Mouse (Mus musculus) forebrain, embryonic 14.5 days (tissue): ENCODE results near the gene Edem3. TPM values are rescaled to one million over a fixed set of nuclear protein-coding genes. Genes with fewer than 3 reads are reported as not detected.
"Not testable (repeated sequence)": the region's sequence is repeated elsewhere in the genome, so short reads cannot be mapped to it uniquely, and the experiment has no call there.

ENCODE experiments used
- ATAC-seq: fragments of 200-750 bp; cut with Nextera tagmentation; 2 replicates; pipeline ENCODE4 v1.8.0; 2017; ENCODE audit warnings: mild to moderate bottlenecking, moderate library complexity
- DNase-seq: peaks from one replicate; pipeline ENCODE4 v3.0.0-alpha.2; 2015; ENCODE audit warnings: low spot score
- H3K27ac ChIP-seq: fragments of 300-500 bp; sonication (generic); 2 replicates; pipeline ENCODE4 v1.5.1; 2014; ENCODE audit warnings: low read depth, mild to moderate bottlenecking, control low read depth, low read length, moderate library complexity
- H3K27me3 ChIP-seq: fragments of 300-500 bp; sonication (generic); replicated peaks from 2 replicates; pipeline ENCODE4 v1.6.1; 2014; ENCODE audit warnings: low read length, control low read depth, mixed read lengths; ENCODE audit not compliant: control insufficient read depth, insufficient read depth
- H3K36me3 ChIP-seq: fragments of 300-500 bp; sonication (generic); 2 replicates; pipeline ENCODE4 v1.6.1; 2014; ENCODE audit warnings: low read length, control low read depth; ENCODE audit not compliant: control insufficient read depth, insufficient read depth
- H3K4me1 ChIP-seq: fragments of 300-500 bp; sonication (generic); 2 replicates; pipeline ENCODE4 v1.6.1; 2014; ENCODE audit warnings: antibody characterized with exemption, low read length, control low read depth; ENCODE audit not compliant: control insufficient read depth, insufficient read depth
- H3K4me2 ChIP-seq: fragments of 300-500 bp; sonication (generic); 2 replicates; pipeline ENCODE4 v1.6.1; 2014; ENCODE audit warnings: mild to moderate bottlenecking, control low read depth, low read length
- H3K4me3 ChIP-seq: fragments of 300-500 bp; sonication (generic); 2 replicates; pipeline ENCODE4 v1.5.1; 2014; ENCODE audit warnings: low read depth, low read length, control low read depth
- H3K9ac ChIP-seq: fragments of 300-500 bp; sonication (generic); 2 replicates; pipeline ENCODE4 v1.6.1; 2014; ENCODE audit warnings: mild to moderate bottlenecking, low read length, control low read depth, moderate library complexity
- H3K9me3 ChIP-seq: fragments of 300-500 bp; sonication (generic); replicated peaks from 2 replicates; pipeline ENCODE4 v1.6.1; 2016; ENCODE audit warnings: low read length, control low read depth, mixed read lengths; ENCODE audit not compliant: control insufficient read depth
- WGBS: fragments of 180-500 bp; shearing (Covaris S2); extraction: QIAGEN DNeasy Blood & Tissue Kit; methylation state at CpG from one replicate; pipeline ENCODE4 v1.1.7; 2014; 5-methylcytosine and 5-hydroxymethylcytosine counted together
- polyA plus RNA-seq: library from polyadenylated mRNA; unstranded; fragments of >200 nt; fragmentation: Nextera tagmentation; extraction: Ambion mirVana; gene quantifications from 2 replicates; pipeline ENCODE4 v1.2.1, GENCODE M21; 2014

Edem3 gene
- polyA plus RNA-seq, 1 experiment from 2014 or later: 16.3 TPM

GRCm38 (mm10) chr1:151726358-151726757, 28.8 kb upstream of the Edem3 start:
- ATAC-seq (no peak), DNase-seq (no peak)
- WGBS: 87% methylated on average over 6 of the region's 6 CpGs
- Histone ChIP-seq H3K4me3 (no peak overlapping the region), H3K36me3 (no peaks in the 10 kb centered on the region), H3K4me1 (no peaks in the 10 kb centered on the region), H3K9ac (no peak overlapping the region), H3K4me2 (no peak overlapping the region), H3K27ac (no peak overlapping the region), H3K27me3 (no peaks in the 10 kb centered on the region), H3K9me3 (no peaks in the 10 kb centered on the region)

- 96% methylated on average over 4 of the region's 4 CpGs for WGBS
- H3K27me3 ChIP-seq: no peaks in the 10 kb centered on the region
Measured at GRCm38 (mm10) chr1:151728141-151728540, 27.0 kb upstream of the Edem3 start.

GRCm38 (mm10) chr1:151737146-151737545, 18.0 kb upstream of the Edem3 start:
- 87% methylated on average over 2 of the region's 2 CpGs for WGBS
- ATAC-seq (no peak), DNase-seq (no peak)
- H3K9me3 ChIP-seq: no peaks in the 10 kb centered on the region
- no peak overlapping the region for H3K4me2 ChIP-seq
- H3K4me1 ChIP-seq: no peaks in the 10 kb centered on the region
- H3K9ac ChIP-seq: no peak overlapping the region
- H3K27ac ChIP-seq: no peak overlapping the region
- no peaks in the 10 kb centered on the region for H3K36me3 ChIP-seq
- no peak overlapping the region for H3K4me3 ChIP-seq
- H3K27me3 ChIP-seq: no peaks in the 10 kb centered on the region

More at GRCm38 (mm10) chr1:151728141-151728540, 27.0 kb upstream of the Edem3 start:
- DNase-seq (no peak), ATAC-seq (no peak)
- Histone ChIP-seq H3K27ac (no peak overlapping the region), H3K4me1 (no peaks in the 10 kb centered on the region), H3K4me3 (no peak overlapping the region), H3K9me3 (no peaks in the 10 kb centered on the region), H3K9ac (no peak overlapping the region), H3K36me3 (no peaks in the 10 kb centered on the region), H3K4me2 (no peak overlapping the region)

GRCm38 (mm10) chr1:151741199-151741621, 14.0 kb upstream of the Edem3 start:
- no peak for ATAC-seq
- no peak overlapping the region for H3K9ac ChIP-seq
- H3K9me3 ChIP-seq: no peaks in the 10 kb centered on the region
- no peaks in the 10 kb centered on the region for H3K27me3 ChIP-seq
- H3K4me2 ChIP-seq: no peak overlapping the region
- no peaks in the 10 kb centered on the region for H3K4me1 ChIP-seq
- H3K36me3 ChIP-seq: no peaks in the 10 kb centered on the region
- WGBS: 94% methylated on average over 7 of the region's 7 CpGs
- no peak overlapping the region for H3K27ac ChIP-seq
- H3K4me3 ChIP-seq: no peak overlapping the region
- no peak for DNase-seq

DNA sequence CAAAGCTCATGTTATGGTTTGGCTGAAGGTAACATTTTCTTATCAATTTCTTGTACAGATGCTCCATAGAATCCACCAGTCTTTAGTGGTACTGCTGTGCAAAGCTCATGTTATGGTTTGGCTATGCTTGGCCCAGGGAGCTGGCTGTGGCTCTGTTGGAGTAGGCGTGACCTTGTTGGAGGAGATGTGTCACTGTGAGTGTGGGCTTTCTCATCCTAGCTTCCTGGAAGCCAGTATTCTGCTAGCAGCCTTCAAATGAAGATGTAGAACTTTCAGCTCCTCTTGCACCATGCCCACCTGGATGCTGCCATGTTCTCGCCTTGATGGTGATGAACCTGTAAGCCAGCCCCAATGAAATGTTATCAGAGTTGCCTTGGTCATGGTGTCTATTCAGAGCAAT, 5.3 kb upstream of the Edem3 start:
- ATAC-seq, H3K4me3 ChIP-seq, H3K9me3 ChIP-seq, H3K9ac ChIP-seq, DNase-seq, H3K4me1 ChIP-seq, H3K36me3 ChIP-seq, H3K4me2 ChIP-seq, H3K27ac ChIP-seq, H3K27me3 ChIP-seq: not testable (repeated sequence)
- 96% methylated on average over 2 of the region's 2 CpGs for WGBS

- Histone ChIP-seq H3K9ac (no peak overlapping the region), H3K4me3 (no peak overlapping the region), H3K4me2 (no peak overlapping the region), H3K4me1 (peaks cover 7% of the 10 kb centered on the region), H3K27ac (no peak overlapping the region), H3K36me3 (no peaks in the 10 kb centered on the region), H3K9me3 (no peaks in the 10 kb centered on the region), H3K27me3 (no peaks in the 10 kb centered on the region)
- 88% methylated on average over 4 of the region's 4 CpGs for WGBS
- DNase-seq (no peak), ATAC-seq (no peak)
Measured at GRCm38 (mm10) chr1:151752946-151753345, 2.2 kb upstream of the Edem3 start.

- no peak for DNase-seq
- no peak overlapping the region for H3K4me3 ChIP-seq
- no peak overlapping the region for H3K27ac ChIP-seq
- no peak overlapping the region for H3K9ac ChIP-seq
- WGBS: 84% methylated on average over 8 of the region's 8 CpGs
- H3K36me3 ChIP-seq: no peaks in the 10 kb centered on the region
- H3K9me3 ChIP-seq: no peaks in the 10 kb centered on the region
- no peak overlapping the region for H3K4me2 ChIP-seq
- peaks cover 7% of the 10 kb centered on the region for H3K4me1 ChIP-seq
- H3K27me3 ChIP-seq: no peaks in the 10 kb centered on the region
- ATAC-seq: no peak
Measured at GRCm38 (mm10) chr1:151753374-151753929, 1.7 kb upstream of the Edem3 start.

- no peak overlapping the region for H3K9ac ChIP-seq
- WGBS: 84% methylated on average over 10 of the region's 10 CpGs
- H3K4me3 ChIP-seq: peak overlapping the region; percentile 88
- H3K27me3 ChIP-seq: no peaks in the 10 kb centered on the region
- no peaks in the 10 kb centered on the region for H3K9me3 ChIP-seq
- peak overlapping the region; percentile 58; the same call in 1 of the 2 replicates for H3K4me2 ChIP-seq
- no peak overlapping the region for H3K27ac ChIP-seq
- no peaks in the 10 kb centered on the region for H3K36me3 ChIP-seq
- peaks cover 7% of the 10 kb centered on the region for H3K4me1 ChIP-seq
- DNase-seq (no peak), ATAC-seq (no peak)
Measured at GRCm38 (mm10) chr1:151754028-151754489, 1.1 kb upstream of the Edem3 start.

GRCm38 (mm10) chr1:151755660-151756424, 671 bp downstream of the Edem3 start:
- DNase-seq (no peak), ATAC-seq (no peak)
- WGBS: 5% methylated on average over 34 of the region's 36 CpGs
- Histone ChIP-seq H3K27ac (peak overlapping the region; percentile 84), H3K36me3 (0 out of 2 replicates have a peak, but pooled peaks cover 4% of the 10 kb centered on the region), H3K27me3 (no peaks in the 10 kb centered on the region), H3K4me2 (peak overlapping the region; percentile 86), H3K4me1 (peaks cover 7% of the 10 kb centered on the region), H3K9ac (peak overlapping the region; percentile 78), H3K4me3 (peak overlapping the region; percentile 88), H3K9me3 (no peaks in the 10 kb centered on the region)
